Mouse (Mus musculus) natural killer cell, adult 2 months (primary cell): Measurements from ENCODE around the gene Aco1.

ENCODE experiments used
- DNase-seq, 2 experiments: peaks; one replicate each; pipeline ENCODE4 v3.0.0; 2022; ENCODE audit warnings: low spot score in 2 of 2

Aco1 gene

GRCm38 (mm10) chr4:40156582-40157499 lies 14.0 kb downstream of the Aco1 start:
- DNase-seq: no peak

GRCm38 (mm10) chr4:40157500-40158223 lies 14.8 kb downstream of the Aco1 start:
- DNase-seq: no peak

DNA sequence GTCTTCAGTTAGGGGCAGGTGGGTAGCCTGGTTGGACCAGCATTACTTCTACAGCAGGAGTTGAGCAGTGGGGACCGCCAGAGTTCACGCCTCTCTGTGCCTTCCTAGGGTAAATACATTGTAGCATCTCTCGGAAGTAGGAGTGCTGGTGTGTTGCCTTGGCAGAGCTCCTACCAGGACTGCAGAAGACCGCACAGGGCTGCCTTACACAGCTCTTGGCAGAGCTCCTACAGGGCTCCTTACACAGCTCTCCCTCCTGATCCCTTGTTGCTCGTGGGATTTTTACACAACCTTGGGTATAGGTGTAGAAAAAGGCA lies 15.3 kb downstream of the Aco1 start:
- no peak for DNase-seq

DNA sequence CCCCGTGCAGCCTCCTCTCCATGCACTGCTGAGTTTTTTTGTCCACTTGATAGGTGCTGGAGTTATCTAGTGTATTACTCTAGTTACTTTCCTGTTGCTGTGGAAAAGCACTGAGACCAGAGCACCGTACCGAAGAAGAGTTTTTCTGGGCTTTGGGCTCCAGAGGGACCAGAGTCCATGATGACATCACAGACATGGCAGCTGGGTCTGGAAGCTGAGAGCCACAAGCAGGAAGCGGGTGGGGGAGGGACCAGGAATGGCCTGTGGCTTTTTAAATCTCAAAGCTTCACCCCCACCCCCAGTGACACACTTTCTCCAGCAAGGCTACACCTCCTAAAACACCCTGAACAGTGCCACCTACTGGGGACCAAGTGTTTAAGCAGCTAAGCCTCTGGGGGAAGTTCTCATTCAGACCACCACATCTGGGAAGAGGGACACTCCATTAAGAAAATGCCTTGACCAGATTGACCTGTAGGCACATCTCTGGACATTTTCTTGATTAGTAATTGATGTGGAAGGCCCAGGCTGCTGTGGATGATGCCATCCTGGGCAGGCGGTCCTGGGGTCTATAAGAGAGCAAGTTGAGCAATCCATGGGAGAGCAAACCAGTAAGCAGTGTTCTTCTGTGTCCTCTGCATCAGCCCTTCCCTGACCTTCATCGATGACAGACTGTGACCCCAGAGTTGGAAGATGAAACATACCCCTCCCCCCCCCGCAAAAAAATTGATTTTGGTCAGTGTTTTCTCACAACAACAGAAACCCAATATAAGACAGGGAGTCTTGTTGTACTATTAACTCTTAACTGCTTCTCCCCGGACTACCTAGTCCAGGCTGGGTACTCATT lies 17.9 kb downstream of the Aco1 start:
- DNase-seq: no peak

DNA sequence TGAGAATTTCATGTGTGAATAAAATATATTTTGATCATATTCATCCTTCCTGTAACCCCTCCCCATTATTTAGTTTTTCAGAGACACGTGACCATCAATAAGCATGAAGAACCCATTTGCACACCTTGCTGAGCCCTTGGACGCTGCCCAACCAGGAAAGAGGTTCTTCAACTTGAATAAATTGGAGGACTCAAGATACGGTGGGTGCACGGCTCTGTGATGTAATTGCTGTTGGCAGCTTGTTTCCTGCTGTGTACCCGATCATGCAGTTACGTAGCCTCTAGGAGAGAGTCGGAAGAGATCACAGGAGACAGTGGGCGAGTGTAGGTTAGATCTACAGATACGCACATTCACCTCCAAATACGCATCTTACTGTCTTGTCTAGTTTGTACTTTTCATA lies 20.8 kb downstream of the Aco1 start:
- no peak for DNase-seq

- no peak for DNase-seq
These were observed 28.6 kb downstream of the Aco1 start for GRCm38 (mm10) chr4:40171477-40171876.

GRCm38 (mm10) chr4:40172336-40172735 lies 29.5 kb downstream of the Aco1 start:
- no peak for DNase-seq

GRCm38 (mm10) chr4:40174321-40174720 lies 31.4 kb downstream of the Aco1 start:
- no peak for DNase-seq

DNA sequence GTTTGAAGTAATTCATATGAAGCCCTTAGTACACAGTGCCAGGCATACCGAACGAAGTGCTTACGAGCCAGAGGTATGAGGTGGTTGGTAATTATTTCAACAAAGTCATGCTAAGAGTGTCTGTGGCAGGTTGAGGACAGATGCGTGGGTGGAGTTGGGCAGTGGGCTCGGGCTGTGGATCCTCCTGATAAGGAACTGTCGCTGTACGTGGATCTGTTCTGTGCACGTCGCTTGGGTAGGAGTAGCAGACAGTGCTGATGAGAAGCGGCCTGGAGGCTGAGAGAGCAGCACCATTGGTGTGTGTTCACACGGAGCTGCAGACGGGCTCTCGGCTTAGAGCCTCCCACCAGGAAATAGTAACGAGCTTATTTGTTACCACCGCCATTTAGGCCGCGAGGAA lies 35.7 kb downstream of the Aco1 start:
- DNase-seq: no peak

DNA sequence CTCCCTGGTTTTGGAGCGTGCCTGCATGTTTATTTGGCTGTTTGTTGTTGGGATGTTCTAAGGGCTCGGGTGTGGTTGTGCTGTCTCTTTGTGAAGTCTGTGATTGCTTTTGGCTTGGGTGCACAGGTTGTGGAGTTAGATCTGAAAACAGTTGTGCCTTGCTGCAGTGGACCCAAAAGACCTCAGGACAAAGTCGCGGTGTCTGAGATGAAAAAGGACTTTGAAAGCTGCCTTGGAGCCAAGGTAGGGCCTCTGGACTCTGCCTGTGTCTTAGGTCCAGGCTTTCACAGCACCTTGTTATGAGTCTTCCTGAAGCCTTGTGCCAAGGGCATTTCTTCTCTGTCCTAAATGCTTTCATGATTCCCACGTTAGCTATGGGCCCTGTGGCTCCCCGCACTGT lies 37.2 kb downstream of the Aco1 start:
- DNase-seq: no peak

DNA sequence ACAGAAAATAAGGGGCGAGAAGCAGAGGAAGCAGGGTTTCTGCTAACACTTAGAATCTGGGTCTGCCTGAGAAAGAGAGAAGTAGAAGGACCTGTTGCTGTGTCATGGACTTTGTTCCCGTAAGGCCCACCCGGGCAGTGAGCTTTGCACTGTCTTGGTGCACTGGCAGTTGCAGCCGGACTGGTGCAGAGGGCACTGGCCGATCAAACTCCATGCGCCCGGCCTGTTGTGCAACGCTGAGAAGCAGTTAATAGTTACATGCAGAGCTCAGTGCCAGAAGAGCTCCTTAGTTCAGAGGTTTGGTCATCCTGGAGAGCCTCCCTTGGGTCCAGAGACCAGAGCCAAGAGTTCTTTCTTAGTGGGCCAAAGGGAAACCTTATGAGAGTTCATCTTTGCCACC lies 38.8 kb downstream of the Aco1 start:
- DNase-seq: no peak

DNA sequence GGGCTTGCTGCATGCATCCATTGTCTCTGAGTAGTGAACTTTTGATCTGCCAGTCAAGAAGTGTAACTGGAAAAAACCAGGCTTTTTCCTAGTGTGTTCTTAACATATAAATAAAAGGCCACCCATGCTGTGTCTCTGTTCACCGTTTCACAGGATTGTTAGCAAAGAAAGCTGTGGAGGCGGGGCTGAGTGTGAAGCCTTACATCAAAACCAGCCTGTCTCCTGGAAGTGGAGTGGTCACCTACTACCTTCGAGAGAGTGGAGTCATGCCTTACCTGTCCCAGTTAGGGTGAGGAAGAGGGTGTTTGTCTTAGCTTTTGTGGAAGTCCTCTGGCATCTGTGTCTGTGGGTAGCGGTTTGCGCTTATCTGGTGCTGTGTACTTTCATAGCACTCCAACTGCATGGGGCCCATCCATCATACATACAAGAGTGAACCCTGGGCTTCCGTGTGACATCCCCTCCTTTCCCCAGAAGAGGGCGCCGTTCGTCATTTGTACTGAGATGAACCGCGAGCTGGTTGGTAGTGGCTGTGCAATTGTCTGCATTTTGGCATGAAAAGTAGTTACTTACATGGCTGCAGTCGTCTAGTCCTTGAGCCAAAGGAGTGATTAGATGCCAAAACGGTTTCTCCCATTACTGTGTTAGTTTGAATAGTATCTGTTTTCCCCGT lies 39.9 kb downstream of the Aco1 start:
- peak; percentile 34 to 58 for DNase-seq

DNA sequence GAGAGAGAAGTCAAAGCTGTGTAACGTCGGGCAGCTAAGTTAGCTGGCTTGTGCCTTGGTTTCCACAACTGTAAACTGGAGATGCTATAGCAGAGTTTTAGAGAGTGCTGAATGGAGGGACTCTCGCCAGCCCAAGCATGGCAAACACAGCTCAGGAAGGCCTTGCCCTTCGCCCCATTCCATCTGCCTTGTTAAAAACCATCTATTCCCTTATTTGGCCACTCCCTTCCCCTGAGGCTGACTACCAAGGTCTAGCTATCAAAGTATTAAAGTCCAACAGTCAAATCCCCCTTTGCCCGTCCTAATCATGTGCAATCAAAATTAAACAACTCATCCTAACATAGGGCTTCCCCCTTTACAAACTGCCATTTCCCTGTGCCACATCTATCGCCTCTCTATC lies 40.9 kb downstream of the Aco1 start:
- no peak for DNase-seq

GRCm38 (mm10) chr4:40184470-40184869 lies 41.6 kb downstream of the Aco1 start:
- no peak for DNase-seq

DNA sequence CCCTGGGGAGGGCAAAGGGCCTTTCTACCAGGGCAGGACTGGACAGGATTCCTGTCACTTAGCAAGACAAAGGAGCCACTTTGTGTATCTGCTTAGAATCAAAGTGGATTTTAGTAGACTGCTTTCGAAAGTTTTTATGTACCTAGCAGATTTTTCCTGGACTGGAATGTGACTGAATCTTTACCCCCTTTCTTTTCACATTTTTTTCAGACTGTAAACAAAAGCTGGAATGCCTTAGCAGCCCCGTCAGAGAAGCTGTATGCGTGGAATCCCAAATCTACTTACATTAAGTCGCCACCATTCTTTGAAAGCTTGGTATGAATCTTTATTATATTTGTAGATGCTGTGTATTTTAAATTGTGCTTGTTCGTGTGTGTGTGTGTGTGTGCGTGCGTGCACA lies 45.1 kb downstream of the Aco1 start:
- no peak for DNase-seq

GRCm38 (mm10) chr4:40192246-40192645 lies 49.4 kb downstream of the Aco1 start:
- no peak for DNase-seq

- no peak for DNase-seq
These were observed 50.6 kb downstream of the Aco1 start for GRCm38 (mm10) chr4:40193461-40193860.

DNA sequence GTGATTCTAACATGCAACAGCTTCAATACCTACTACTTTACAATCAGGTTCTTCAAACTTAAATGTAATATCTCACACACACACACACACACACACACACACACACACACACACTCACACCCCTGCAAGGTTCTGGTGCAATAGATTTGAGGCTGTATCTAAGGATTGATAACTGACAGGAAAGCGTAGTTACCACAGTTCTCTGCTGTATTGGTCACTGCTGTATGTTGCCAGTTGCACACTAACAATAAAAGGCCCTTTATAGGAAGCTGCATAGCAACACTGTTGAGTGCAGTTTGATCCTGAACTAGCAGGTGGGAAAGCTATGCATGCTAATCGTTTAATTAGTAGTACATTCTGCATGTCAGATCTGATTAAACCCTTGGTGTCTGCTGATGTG lies 52.5 kb downstream of the Aco1 start:
- no peak for DNase-seq

DNA sequence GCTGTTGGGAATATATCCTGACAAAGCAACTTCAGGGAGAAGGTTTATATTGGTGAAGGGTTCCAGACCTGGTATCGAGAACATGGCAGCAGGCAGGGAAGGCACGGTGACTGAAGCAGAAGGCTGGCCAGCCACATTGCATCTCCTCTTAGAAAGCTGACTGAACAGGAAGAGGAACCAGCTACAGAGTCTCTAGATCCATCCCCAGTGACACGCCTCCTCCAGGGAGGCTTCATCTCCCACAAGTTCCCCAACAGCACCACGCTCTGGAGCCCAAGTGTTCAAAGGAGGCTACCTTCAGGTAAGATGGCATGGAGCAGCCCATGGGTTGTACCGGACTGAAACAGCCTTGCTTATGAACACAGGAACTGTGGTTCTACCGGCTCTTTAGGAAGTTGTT lies 59.3 kb downstream of the Aco1 start:
- DNase-seq: no peak

GRCm38 (mm10) chr4:40204374-40204773 lies 61.5 kb downstream of the Aco1 start:
- no peak for DNase-seq

DNA sequence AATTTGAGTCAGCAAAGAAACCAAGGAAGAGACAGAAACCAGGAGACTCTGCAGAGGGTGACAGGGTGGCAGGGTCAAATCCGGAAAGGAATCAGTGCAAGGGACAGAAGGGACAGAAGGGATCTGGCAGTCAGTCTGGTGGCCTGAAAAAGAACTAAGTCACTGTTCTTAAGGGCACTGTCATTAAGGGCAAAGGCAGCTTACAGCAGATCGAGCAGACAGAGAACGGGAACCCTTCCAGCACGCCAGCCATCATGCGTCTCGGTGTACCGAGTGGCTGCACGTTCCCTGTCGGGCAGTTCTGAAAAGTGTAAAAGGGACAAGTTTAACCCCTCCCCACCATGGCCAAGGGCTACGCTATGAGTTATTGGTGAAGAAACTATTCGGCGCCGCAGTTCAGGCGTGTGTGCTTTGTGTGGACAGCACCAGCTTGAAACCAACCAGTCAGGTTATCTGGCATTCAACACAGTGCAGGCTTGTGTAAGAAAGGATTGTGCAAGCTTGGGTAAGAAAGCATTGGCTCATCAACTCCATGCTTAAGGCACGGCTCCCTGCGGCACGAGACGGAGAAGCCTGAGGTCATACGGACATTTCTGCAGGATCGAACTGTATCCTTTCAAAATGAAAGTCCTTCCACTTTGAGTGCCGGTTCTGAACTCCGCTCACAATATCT lies 62.5 kb downstream of the Aco1 start:
- no peak for DNase-seq
